Mouse (Mus musculus): ENCODE measurements around the gene Taf6l.
A peak's percentile ranks its signal among the peaks of the same experiment; 100 is the strongest.

Gene Taf6l

GRCm38 (mm10) chr19:8786008-8786781, at the start of gene Taf6l:
TSS of gene Taf6l (minus strand) at chr19:8786417.
- peak; percentile 96 for DNase-seq

GRCm38 (mm10) chr19:8832971-8833370, 46.8 kb upstream of the Taf6l start:
- no peak for DNase-seq

- DNase-seq = no peak
Measured at GRCm38 (mm10) chr19:8831262-8831661, 45.0 kb upstream of the Taf6l start.

GRCm38 (mm10) chr19:8830664-8831063, 44.4 kb upstream of the Taf6l start:
- no peak for DNase-seq

- peak in 1 of 2 experiments; percentile 12 for DNase-seq
Measured at GRCm38 (mm10) chr19:8829660-8830059, 43.4 kb upstream of the Taf6l start, which contains the start of gene AC129217.1. TSS of gene AC129217.1 (plus strand) at chr19:8829773.

GRCm38 (mm10) chr19:8822696-8823095, 36.5 kb upstream of the Taf6l start:
- DNase-seq = no peak

GRCm38 (mm10) chr19:8821146-8821545, 34.9 kb upstream of the Taf6l start:
- DNase-seq = no peak

GRCm38 (mm10) chr19:8820424-8820956, 34.3 kb upstream of the Taf6l start:
- no peak for DNase-seq

GRCm38 (mm10) chr19:8819596-8820423, 33.6 kb upstream of the Taf6l start, which contains the start of gene Hnrnpul2:
TSS of gene Hnrnpul2 (plus strand) at chr19:8820010.
- peak; percentile 99 for DNase-seq

GRCm38 (mm10) chr19:8818801-8819595, 32.8 kb upstream of the Taf6l start, which contains the start of gene Ttc9c:
TSS of gene Ttc9c (minus strand) at chr19:8819333.
- DNase-seq = peak; percentile 99

- no peak for DNase-seq
Measured at GRCm38 (mm10) chr19:8818301-8818798, 32.1 kb upstream of the Taf6l start.

- no peak for DNase-seq
Measured at GRCm38 (mm10) chr19:8817001-8817400, 30.8 kb upstream of the Taf6l start.

- no peak for DNase-seq
Measured at GRCm38 (mm10) chr19:8815812-8816211, 29.6 kb upstream of the Taf6l start.

GRCm38 (mm10) chr19:8806810-8807209, 20.6 kb upstream of the Taf6l start:
- no peak for DNase-seq

- no peak for DNase-seq
Measured at GRCm38 (mm10) chr19:8803879-8804660, 17.9 kb upstream of the Taf6l start.

GRCm38 (mm10) chr19:8803204-8803780, 17.1 kb upstream of the Taf6l start:
- DNase-seq = no peak

GRCm38 (mm10) chr19:8802130-8802821, 16.1 kb upstream of the Taf6l start, which contains the start of gene Zbtb3:
TSS of gene Zbtb3 (plus strand) at chr19:8802555.
- peak; percentile 98 for DNase-seq

GRCm38 (mm10) chr19:8798947-8799315, 12.7 kb upstream of the Taf6l start:
- no peak for DNase-seq

- DNase-seq = peak; percentile 93 to 94
Measured at GRCm38 (mm10) chr19:8798264-8798946, 12.2 kb upstream of the Taf6l start, which contains the start of gene Polr2g. TSS of gene Polr2g (minus strand) at chr19:8798577.

- DNase-seq = no peak
Measured at GRCm38 (mm10) chr19:8790171-8790570, 4.0 kb upstream of the Taf6l start.
